Mouse (Mus musculus): ENCODE measurements around the gene Tmem135. TPM values are rescaled to one million over a fixed set of nuclear protein-coding genes. Genes with fewer than 3 reads are reported as not detected.
"Not testable (repeated sequence)": the region's sequence is repeated elsewhere in the genome, so short reads cannot be mapped to it uniquely, and the experiment has no call there.

The Tmem135 gene
- total RNA-seq, 4 experiments from 2014 or later = 59.4 to 69.6 (median 64.9) TPM

- DNase-seq (ENCODE audit: low spot score in 2 of 2) = no peak
Observed at GRCm38 (mm10) chr7:89327731-89328130, 76.3 kb downstream of the Tmem135 start.

DNA sequence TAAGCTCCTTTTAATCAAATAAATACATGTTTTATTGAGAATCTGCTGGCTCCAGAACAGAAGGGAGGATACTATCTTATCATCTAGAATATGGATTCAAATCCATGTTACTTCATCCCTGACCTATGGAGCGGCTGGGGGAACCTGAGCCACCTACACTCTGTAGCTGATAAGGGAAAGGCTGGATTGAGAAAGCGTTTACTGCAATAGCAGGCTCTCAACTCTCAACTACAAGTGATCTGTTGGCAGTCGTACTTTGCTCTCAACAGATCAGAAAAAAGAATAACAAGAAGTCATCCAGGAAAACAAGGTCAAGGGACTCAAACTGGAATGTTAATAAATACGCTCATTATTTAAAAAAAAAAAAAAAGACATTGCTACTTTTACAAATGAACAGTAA is 77.3 kb downstream of the Tmem135 start:
- no peak for DNase-seq (ENCODE audit: low spot score in 2 of 2)

DNA sequence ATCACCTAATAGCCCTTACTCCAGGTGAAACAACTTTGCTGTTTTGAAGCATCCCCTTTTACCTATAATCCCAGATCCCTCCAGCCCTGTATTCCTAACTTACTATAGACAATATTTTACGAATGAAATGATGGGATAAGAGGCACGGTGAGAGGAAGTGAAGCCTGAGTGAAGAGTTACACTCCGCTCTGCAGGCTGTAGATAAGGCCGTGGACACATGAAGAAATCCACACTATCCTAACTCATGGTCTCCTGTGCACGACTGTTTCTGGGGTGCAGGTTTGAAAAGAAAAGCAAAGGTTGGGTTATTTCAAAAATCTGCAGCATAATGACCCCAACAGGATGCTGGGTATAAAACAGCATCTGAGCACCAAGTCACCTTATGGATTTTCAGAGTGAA is 77.8 kb downstream of the Tmem135 start:
- DNase-seq (ENCODE audit: low spot score in 2 of 2) = no peak

GRCm38 (mm10) chr7:89322741-89323140 is 81.3 kb downstream of the Tmem135 start:
- not testable (repeated sequence) for DNase-seq (ENCODE audit: low spot score in 2 of 2)

GRCm38 (mm10) chr7:89319351-89319750 is 84.7 kb downstream of the Tmem135 start:
- no peak for DNase-seq (ENCODE audit: low spot score in 2 of 2)

- not testable (repeated sequence) for DNase-seq (ENCODE audit: low spot score in 2 of 2)
Observed at GRCm38 (mm10) chr7:89317088-89317487, 86.9 kb downstream of the Tmem135 start.

DNA sequence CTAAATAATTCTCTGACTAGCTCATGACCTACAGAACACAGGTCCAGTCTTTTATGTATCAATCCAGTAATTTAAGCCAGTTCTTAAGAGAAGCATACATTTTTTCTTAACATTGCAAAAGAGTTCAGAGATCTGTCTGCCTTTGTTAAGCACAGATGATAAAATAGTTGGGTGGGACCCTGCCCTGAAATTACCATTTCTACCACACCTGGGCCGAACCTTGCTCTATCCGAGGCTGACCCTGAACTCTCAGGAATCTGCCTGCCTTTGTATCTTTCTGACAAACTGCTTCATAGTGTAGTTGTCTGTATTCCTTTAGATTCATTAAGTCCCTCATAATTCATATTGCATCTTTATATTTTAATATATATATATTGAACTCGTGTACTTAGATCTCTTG is 87.9 kb downstream of the Tmem135 start:
- no peak for DNase-seq (ENCODE audit: low spot score in 2 of 2)

DNA sequence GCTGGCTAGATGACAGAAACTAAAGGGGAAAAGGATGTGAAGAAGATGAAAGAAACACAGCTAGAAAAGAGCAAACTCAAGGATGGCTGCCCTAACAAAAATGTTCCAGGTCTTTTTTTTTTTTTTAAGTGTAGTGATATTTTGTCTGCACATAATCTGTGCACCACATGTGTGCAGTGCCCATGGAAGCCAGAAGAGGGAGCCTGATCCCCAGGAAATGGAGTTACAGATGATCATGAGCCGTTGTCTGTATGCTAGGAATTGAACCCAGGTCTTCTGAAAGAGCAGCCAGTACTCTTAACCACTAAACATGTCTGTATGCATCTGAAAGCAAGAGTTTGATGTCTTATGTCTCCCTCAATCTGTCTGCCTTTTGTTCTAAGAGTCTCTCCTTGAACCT is 92.5 kb downstream of the Tmem135 start:
- no peak for DNase-seq (ENCODE audit: low spot score in 2 of 2)

GRCm38 (mm10) chr7:89308926-89309325 is 95.1 kb downstream of the Tmem135 start:
- DNase-seq (ENCODE audit: low spot score in 2 of 2) = no peak

DNA sequence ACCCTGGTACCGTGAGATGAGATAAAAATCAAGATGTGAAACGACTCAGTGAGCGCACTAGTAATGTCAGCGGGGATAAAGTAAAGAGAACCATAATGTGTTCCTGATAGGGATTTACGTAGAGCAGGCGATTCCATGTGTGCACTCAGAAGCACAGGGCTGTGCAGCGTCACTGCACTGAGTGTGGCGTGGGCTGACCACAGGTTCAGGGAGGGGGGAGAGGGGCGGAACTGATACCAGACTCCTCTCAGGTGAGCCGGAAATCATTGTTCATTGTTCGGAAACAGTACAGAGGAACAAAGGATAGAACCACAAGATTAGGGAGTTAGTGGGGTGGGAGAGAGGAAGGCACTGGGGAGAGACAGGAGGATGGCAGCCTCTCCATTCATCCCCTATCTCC is 95.8 kb downstream of the Tmem135 start:
- DNase-seq (ENCODE audit: low spot score in 2 of 2) = no peak

DNA sequence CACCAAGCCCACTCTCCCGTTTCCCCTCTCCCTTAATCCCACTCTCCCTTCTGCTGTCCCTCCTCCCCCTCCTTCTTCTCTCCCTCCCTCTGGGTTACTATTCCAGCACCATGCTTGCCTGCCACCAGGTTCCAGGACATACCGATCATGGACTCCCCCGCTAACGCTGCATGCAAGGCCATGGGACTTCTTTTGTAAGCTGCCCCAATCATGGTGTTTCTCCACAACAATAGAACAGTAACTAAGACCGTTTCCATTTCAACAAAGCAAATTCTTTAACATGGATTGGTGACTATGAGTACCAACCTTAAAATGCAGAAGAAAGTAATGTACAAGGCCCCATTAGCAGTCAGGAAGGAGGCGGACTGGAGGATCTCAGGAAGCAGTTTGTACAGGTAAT is 97.2 kb downstream of the Tmem135 start:
- DNase-seq (ENCODE audit: low spot score in 2 of 2) = no peak

GRCm38 (mm10) chr7:89304958-89305357 is 99.1 kb downstream of the Tmem135 start:
- no peak for DNase-seq (ENCODE audit: low spot score in 2 of 2)

DNA sequence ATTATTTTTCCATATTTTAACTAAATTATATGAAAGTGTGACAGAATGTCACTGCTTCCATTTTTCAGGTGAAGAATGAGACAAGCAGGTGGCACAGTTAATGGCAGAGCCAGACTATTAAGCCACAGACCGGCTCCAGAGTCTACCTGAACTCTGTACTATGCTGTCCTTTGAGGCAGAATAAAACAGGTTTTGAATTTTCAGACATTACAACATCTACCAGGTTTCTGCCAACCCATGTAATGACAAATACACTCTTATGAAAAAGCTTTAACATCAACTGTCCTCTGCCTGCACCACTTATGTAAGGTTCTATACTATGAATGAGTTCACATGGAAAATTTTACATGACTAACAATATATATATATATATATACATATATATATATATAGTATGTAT is 100.3 kb downstream of the Tmem135 start:
- no peak for DNase-seq (ENCODE audit: low spot score in 2 of 2)

- DNase-seq (ENCODE audit: low spot score in 2 of 2) = no peak
Observed at GRCm38 (mm10) chr7:89298911-89299458, 105.0 kb downstream of the Tmem135 start.

DNA sequence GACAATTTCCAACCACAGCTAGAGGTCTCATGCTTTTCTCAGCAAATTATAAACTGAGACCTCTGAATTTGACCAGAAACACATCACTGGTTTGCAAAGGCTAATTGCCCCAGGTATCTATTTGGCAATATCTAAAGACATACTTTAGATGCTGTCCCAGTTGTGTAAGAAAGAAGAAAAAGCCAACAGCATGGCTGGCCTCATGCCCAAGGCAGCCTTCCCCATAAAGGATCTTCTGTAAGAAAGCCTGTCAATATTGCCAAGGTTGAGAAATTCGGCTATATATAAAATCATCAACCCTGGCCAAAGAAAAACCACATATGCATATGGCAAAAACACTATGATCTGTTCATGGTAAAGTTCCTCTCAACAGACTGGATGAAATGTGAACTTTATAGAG is 107.1 kb downstream of the Tmem135 start:
- no peak for DNase-seq (ENCODE audit: low spot score in 2 of 2)

GRCm38 (mm10) chr7:89282664-89283063 is 121.4 kb downstream of the Tmem135 start:
- DNase-seq (ENCODE audit: low spot score in 2 of 2) = no peak

- not testable (repeated sequence) for DNase-seq (ENCODE audit: low spot score in 2 of 2)
Observed at GRCm38 (mm10) chr7:89270438-89270837, 133.6 kb downstream of the Tmem135 start.

DNA sequence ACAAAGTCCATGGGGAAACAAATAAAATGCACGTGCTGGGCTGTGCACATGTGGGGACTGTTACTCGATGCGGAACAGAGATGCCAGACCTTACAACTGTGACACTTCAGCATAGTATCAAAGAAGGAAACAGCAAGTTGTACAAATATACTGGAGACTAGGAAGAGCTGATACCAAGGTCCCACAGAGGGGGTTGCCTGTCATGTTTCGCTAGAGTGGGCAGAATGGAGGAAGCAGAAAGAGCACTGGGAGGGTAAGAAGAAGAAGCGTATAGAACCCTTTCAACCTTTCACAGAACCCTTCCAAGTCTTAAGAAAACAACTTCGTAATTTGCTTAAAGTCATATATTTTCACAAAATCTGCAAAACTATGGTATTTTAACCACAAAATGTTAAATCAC is 134.2 kb downstream of the Tmem135 start:
- no peak for DNase-seq (ENCODE audit: low spot score in 2 of 2)

DNA sequence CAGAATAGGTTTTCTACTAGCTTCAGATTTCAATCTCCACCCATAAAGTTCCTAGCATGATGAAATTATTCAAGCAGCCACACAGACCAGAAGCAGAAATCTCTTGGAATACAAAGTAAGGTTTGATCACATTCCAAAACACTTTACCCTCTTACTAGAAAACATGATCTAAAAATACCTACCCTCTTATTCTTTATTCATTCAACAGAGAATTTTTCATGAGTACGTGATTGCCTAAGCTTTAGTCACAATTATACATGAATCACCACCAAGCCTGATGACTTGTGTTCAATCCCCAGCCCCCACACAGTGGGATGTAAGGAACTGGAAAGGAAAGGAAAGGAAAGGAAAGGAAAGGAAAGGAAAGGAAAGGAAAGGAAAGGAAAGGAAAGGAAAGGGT is 136.5 kb downstream of the Tmem135 start:
- DNase-seq (ENCODE audit: low spot score in 2 of 2) = no peak

DNA sequence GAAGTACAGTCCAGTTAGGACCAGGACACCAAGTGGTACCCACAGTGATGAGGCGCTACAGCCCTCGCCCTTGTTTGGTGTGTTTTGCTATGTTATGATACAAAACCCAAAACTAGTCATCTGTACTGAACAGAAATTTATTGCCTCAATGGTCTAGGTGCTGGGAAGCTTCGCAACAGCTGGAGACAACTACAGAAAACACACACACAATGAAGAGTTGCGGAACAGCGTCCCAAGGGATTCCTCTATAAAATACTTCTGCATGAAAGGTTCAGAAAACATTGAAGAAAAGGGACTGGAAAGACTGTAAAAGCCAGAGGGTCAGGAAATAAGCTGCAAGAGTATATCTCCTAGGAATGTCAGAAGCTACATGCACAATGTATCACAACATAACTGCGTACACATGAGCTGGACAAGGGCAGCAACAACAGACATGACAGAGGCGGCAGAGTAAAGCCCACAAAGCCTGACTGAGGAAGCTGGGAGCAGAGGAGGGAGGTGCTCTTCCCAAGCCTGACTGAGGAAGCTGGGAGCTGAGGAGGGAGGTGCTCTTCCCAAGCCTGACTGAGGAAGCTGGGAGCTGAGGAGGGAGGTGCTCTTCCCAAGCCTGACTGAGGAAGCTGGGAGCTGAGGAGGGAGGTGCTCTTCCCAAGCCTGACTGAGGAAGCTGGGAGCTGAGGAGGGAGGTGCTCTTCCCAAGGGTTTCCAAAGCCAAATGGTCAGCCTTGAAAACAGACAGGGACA is 137.8 kb downstream of the Tmem135 start:
- DNase-seq (ENCODE audit: low spot score in 2 of 2) = no peak

DNA sequence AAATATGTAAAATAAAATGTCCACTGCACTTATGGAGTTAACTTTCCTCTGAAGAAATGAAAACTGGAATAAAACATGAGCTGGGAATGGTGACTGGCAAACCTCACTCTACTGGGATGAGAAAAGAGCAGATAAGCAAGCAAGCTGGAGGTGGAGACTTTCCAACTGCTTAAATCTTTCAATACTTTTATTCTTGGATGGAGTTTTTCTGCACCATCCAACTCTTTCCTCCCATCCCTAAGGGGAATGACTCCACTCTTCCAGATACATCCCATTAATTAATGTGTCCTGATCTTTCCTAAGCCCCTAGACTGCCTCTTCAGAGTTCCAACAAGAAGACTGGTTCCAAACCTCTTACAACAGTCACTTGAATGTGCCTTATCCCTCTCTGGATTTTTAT is 143.1 kb downstream of the Tmem135 start:
- DNase-seq (ENCODE audit: low spot score in 2 of 2) = no peak

- no peak for DNase-seq (ENCODE audit: low spot score in 2 of 2)
Observed at GRCm38 (mm10) chr7:89258832-89259231, 145.2 kb downstream of the Tmem135 start.

DNA sequence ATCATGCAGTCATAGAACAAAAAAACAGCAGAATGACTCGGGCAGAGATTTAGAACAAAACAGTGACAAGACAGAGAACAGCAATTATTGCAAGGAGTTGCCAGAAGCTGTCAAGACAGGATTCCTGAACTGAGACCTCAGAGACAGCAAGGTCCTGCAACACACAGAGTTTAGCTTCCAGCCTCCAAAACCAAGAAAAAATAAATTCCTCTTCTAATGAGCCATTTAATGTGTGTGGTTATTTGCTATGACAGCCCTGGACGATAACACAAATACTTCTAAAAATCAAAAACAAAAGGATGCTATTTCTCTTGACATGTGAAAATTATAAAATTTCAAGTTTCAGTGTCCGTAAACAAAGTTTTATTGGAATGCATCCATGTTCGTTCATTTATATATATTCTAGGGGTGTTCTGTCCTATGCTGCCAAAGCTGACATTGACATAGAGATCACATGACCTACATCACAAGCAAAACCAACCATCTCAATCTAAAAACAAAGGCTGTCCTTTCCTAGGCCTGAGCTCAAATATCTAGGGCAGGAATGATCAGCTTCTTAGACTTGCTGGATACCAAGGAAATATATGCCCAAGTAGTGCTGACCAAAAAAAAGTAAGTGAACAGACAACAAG is 146.0 kb downstream of the Tmem135 start:
- DNase-seq (ENCODE audit: low spot score in 2 of 2) = no peak
